Mouse (Mus musculus) embryo, embryonic 11.5 days (tissue): ENCODE measurements at regions not wholly inside any gene's neighbourhood (a gene's known extent, or its start where the extent isn't known, plus 50 kb on each side); places are given as distances from the start of the nearest gene placed in this dataset.

ENCODE experiments used
- DNase-seq: peaks from one replicate; pipeline ENCODE4 v3.0.0-alpha.2; 2012; ENCODE audit warnings: low read depth, low spot score

- no peak for DNase-seq
These were observed 50.5 kb upstream of the Ednra start for GRCm38 (mm10) chr8:77774551-77775335.

GRCm38 (mm10) chr8:77775526-77775925, 51.3 kb upstream of the Ednra start:
- DNase-seq = no peak

GRCm38 (mm10) chr8:77777597-77777996, 53.3 kb upstream of the Ednra start:
- no peak for DNase-seq

GRCm38 (mm10) chr8:77785676-77786255, 61.5 kb upstream of the Ednra start:
- DNase-seq = no peak

- DNase-seq = no peak
These were observed 70.6 kb upstream of the Ednra start for GRCm38 (mm10) chr8:77794911-77795310.

- DNase-seq = no peak
These were observed 79.1 kb upstream of the Ednra start for GRCm38 (mm10) chr8:77803147-77803903.

GRCm38 (mm10) chr8:77804536-77804935, 80.3 kb upstream of the Ednra start:
- no peak for DNase-seq

GRCm38 (mm10) chr8:77804956-77805355, 80.7 kb upstream of the Ednra start:
- DNase-seq = no peak

GRCm38 (mm10) chr8:77805657-77806056, 81.4 kb upstream of the Ednra start:
- no peak for DNase-seq

- DNase-seq = peak; percentile 27
These were observed 90.8 kb upstream of the Ednra start for GRCm38 (mm10) chr8:77814796-77815647.

GRCm38 (mm10) chr8:77815648-77815971, 91.3 kb upstream of the Ednra start:
- DNase-seq = no peak

- no peak for DNase-seq
These were observed 92.0 kb upstream of the Ednra start for GRCm38 (mm10) chr8:77816217-77816616.

- DNase-seq = no peak
These were observed 101.5 kb upstream of the Ednra start for GRCm38 (mm10) chr8:77825786-77826185.

- DNase-seq = no peak
These were observed 102.0 kb upstream of the Ednra start for GRCm38 (mm10) chr8:77826255-77826654.

- DNase-seq = no peak
These were observed 103.8 kb upstream of the Ednra start for GRCm38 (mm10) chr8:77828079-77828478.

GRCm38 (mm10) chr8:77829126-77829748, 105.0 kb upstream of the Ednra start:
- DNase-seq = peak; percentile 39

GRCm38 (mm10) chr8:77829764-77830163, 105.5 kb upstream of the Ednra start:
- peak; percentile 26 for DNase-seq

GRCm38 (mm10) chr8:77834283-77834682, 110.0 kb upstream of the Ednra start:
- no peak for DNase-seq

- DNase-seq = no peak
These were observed 112.7 kb upstream of the Ednra start for GRCm38 (mm10) chr8:77836902-77837489.

- no peak for DNase-seq
These were observed 118.3 kb upstream of the Ednra start for GRCm38 (mm10) chr8:77842392-77843139.
